Mouse (Mus musculus) lung, adult 2 months (tissue): ENCODE results near the gene Ap2a1.

Source experiments
- CTCF ChIP-seq: fragments of 200-500 bp; IDR thresholded peaks from 2 replicates; pipeline ENCODE4 v1.5.1; 2011; ENCODE audit warnings: mild to moderate bottlenecking, low read length, control low read depth; ENCODE audit not compliant: insufficient read depth
- POLR2A ChIP-seq: fragments of 200-500 bp; IDR thresholded peaks from 2 replicates; pipeline ENCODE4 v1.6.1; 2011; ENCODE audit warnings: low read depth, mild to moderate bottlenecking, control low read depth, low read length, borderline replicate concordance; ENCODE audit errors: extremely low read depth

- no peak for TF ChIP-seq CTCF
- no peak for TF ChIP-seq POLR2A
Measured at GRCm38 (mm10) chr7:44928570-44928969, 726 bp downstream of the Ap2a1 start.
